Mouse (Mus musculus) liver, adult 2 months (tissue): ENCODE measurements around the gene Gpr35.

Experiments used
- CTCF ChIP-seq: fragments of 200-500 bp; IDR thresholded peaks from 2 replicates; pipeline ENCODE4 v1.5.1; 2011; ENCODE audit warnings: low read depth, low read length, control low read depth
- POLR2A ChIP-seq: fragments of 200-500 bp; IDR thresholded peaks from 2 replicates; pipeline ENCODE4 v1.6.1; 2011; ENCODE audit warnings: low read length, control low read depth; ENCODE audit not compliant: insufficient read depth; ENCODE audit errors: extremely low read depth

- no peak for TF ChIP-seq POLR2A
- TF ChIP-seq CTCF = no peak
Measured at GRCm38 (mm10) chr1:93035981-93036380, 85.3 kb downstream of the Gpr35 start.
